Mouse (Mus musculus) T-cell, adult 66 days (primary cell): Measurements from ENCODE around the gene Olfr157. TPM values are rescaled to one million over a fixed set of nuclear protein-coding genes. Genes with fewer than 3 reads are reported as not detected.

Source experiments
- total RNA-seq, 2 experiments: library from RNA; stranded (reverse); gene quantifications; 3 replicates in 1 of 2; 4 replicates in 1 of 2; pipeline ENCODE4 v1.2.4; 2023

Gene Olfr157
- total RNA-seq, result not detected

DNA sequence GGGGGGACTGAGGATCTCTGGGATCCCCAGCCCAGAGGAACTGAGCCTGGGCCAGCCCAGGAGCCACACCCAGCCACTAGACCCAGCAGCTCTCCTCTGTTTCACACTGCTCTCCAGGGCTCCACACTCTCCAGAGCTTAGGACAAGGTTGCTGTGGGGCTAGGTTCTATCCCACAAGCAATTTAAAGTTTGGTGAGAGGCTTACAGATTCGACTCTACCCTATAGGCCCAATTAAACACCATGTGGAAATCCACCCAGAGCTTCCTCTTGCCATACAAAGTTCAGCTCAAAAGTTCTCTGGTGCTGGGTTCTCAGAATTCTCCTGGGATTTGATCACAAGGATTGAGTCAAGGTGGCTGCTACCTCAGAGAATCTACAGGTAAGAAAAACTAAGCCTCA is at the start of gene Olfr157:
TSS of gene Olfr157 (minus strand) at position 101 of the 400 bp plus-strand sequence.

GRCm38 (mm10) chr4:43875160-43875918 is 35.3 kb upstream of the Olfr157 start, which contains the start of gene Reck:
Gene Reck (plus strand): TSS chr4:43875530.

DNA sequence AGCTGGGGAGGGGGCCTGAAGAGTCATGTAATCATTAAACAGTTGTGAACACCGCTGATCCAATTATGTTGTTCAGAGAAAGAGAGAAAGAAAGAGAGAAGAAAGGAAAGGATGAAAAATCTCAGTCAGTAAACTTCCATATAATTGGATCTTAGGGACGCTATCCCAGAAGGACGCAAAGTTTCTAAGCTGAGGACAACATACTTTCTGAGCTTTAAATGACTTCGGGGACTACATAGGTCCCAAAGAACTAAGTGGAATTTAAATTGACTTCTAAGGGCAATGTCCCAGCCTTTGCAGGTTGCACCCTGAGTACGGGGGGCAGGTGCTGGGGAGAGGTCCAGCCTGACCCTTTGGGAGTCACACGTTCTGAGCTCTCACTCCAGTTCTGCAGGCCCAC is 11.3 kb upstream of the Olfr157 start, which contains the start of gene Olfr155:
TSS of gene Olfr155 (plus strand) at position 301 of the 400 bp plus-strand sequence.

GRCm38 (mm10) chr4:43823845-43824337 is 16.1 kb downstream of the Olfr157 start, which contains the start of gene Olfr156:
Gene Olfr156 (minus strand): TSS chr4:43823895.

Other genes with a start within 250 kb of the Olfr157 start
- not detected for gene Npr2, start 208.3 kb downstream of the Olfr157 start, total RNA-seq
- not detected for gene Spag8, start 186.6 kb downstream of the Olfr157 start, total RNA-seq
- gene Hint2, start 183.7 kb downstream of the Olfr157 start, total RNA-seq, result 10 to 100 TPM; 21.3 to 24.6 TPM
- gene Tmem8b, start 171.2 kb downstream of the Olfr157 start, total RNA-seq, result 1 to 10 TPM; 2.7 to 2.8 TPM
- gene Fam221b, start 171.1 kb downstream of the Olfr157 start, total RNA-seq, result not detected
- not detected for gene Olfr70, start 139.4 kb downstream of the Olfr157 start, total RNA-seq
- not detected for gene Olfr71, start 129.9 kb downstream of the Olfr157 start, total RNA-seq
- not detected for gene Hrct1, start 113.0 kb downstream of the Olfr157 start, total RNA-seq
- not detected for gene Spaar, start 110.2 kb downstream of the Olfr157 start, total RNA-seq
- not detected for gene Olfr159, start 69.2 kb downstream of the Olfr157 start, total RNA-seq
- gene Olfr156, start 16.3 kb downstream of the Olfr157 start, total RNA-seq, result not detected
- not detected for gene Olfr155, start 11.4 kb upstream of the Olfr157 start, total RNA-seq
- gene Reck, start 35.3 kb upstream of the Olfr157 start, total RNA-seq, result 1 to 10 TPM; 2.0 to 2.8 TPM
- 10 to 100 TPM; 56.7 to 69.9 TPM for gene Glipr2, start 117.2 kb upstream of the Olfr157 start, total RNA-seq
- gene Ccin, start 143.3 kb upstream of the Olfr157 start, total RNA-seq, result 1 to 10 TPM; 3.0 to 4.8 TPM
- gene Clta, start 164.3 kb upstream of the Olfr157 start, total RNA-seq, result 100 to 1,000 TPM; 129 to 131 TPM
- 10 to 100 TPM; 42.5 to 58.4 TPM for gene Gne, start 244.0 kb upstream of the Olfr157 start, total RNA-seq